Mouse (Mus musculus) adrenal gland, postnatal 25 days (tissue): Measurements from ENCODE around the gene Sema6c. TPM values are rescaled to one million over a fixed set of nuclear protein-coding genes. Genes with fewer than 3 reads are reported as not detected.

Experiments
- DNase-seq: peaks from one replicate; pipeline ENCODE4 v3.0.0; 2021; ENCODE audit warnings: mixed read lengths
- total RNA-seq: library from RNA; stranded (reverse); gene quantifications from 2 replicates; pipeline ENCODE4 v1.2.3, GENCODE M21; 2021

Gene Sema6c
- total RNA-seq, 1 experiment from 2014 or later: 3.9 TPM

DNA sequence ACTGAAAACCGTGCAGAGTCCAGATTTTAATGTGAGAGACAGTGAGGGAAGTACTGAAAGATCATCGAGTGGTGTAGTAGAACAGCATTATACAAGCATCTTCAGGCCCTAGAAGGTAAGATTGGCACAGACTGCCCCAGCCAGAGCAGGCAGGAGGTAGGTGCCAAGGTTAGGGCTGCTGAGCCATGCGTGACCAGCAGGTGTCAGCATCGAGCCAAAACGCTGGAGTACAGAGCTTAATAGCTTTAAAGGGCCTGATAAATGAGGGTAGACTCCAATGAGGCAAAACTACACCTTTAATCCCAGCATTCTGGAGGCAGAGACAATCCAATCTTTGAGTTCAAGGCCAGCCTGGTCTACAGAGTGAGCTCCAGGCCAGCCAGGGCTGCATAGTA is 17.6 kb upstream of the Sema6c start:
- peak; percentile 85 for DNase-seq

DNA sequence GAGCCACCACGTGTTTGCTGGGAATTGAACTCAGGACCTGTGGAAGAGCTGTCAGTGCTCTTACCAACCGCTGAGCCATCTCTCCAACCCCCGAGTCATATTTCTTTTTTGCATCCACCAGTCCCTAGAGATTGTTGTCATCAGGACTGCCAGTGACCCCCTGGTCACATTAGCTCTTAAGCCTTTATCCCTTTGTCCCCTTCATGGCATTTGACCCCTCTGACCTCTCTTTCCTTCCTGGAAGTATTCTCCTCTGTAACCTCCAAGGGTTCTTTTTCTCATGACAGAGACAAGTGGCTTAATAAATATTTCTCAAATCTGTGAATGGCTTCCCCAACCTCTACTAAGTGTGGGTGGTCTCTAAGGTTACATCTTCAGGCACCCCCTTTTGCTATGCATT is 12.3 kb upstream of the Sema6c start:
- no peak for DNase-seq

DNA sequence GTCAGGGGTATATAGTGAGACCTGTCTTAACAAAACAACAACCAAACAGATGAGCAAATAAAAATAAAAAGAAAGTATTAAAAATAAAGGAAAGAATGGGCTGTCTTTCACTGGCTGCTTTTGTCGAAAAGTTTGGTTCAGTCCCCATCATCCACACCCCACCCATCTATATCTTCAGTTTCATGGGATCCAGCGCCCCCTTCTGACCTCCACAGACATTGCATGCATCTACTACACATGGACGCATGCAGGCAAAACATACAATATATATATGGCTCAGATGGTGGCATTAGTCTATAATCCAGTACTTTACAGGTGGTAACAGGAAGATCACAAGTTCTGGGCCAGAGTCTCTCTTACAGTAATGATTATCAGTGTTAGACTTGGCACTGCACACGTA is 6.4 kb upstream of the Sema6c start:
- no peak for DNase-seq

DNA sequence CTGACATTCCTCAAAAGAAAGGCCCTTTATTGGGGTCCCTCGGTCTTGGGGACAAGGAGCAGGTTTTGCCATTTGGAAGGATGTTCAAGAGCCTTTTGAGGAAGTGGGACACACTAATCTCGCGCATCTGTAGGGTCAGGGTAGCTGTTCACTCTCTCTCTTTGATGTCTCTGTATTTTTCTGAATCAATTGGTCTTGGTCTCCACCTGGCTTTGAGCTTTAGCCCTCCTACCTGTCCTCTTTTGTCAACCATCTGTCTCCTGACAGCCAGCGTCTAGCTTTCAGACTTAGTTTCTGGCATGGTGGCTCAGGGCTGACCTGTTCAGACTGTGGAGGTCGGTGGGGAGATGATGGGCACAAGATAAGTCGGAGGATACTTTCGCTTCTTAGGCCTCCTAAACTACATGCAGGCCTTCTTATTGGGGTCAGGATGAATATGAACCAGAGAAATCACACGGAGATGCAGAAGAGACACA is 708 bp upstream of the Sema6c start:
- DNase-seq: no peak

DNA sequence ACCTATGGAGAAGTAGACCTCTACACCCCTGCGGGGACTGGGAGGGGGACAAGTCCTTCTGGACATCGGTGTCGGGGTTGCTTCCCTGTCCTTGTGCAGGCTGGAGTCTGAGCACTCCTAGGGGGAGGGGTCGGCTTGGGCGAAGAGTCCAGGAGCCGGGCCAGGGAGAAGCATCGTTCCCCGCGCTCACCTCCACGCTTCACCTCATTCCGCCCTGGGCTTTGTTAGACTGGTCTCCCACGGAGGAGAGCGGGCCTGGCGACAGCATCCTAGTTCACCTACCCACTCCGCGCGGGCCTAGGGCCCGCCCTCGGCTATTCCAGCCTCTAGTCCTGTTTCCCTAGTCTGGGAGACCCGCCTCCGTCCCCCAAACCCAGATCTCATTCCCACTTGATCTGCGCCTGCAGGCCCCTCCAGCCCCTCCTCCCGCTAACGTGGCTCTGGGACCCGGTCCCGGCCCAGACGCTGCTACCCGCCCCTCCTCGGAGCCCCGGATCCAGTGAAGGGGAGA is 839 bp downstream of the Sema6c start:
- DNase-seq: no peak

DNA sequence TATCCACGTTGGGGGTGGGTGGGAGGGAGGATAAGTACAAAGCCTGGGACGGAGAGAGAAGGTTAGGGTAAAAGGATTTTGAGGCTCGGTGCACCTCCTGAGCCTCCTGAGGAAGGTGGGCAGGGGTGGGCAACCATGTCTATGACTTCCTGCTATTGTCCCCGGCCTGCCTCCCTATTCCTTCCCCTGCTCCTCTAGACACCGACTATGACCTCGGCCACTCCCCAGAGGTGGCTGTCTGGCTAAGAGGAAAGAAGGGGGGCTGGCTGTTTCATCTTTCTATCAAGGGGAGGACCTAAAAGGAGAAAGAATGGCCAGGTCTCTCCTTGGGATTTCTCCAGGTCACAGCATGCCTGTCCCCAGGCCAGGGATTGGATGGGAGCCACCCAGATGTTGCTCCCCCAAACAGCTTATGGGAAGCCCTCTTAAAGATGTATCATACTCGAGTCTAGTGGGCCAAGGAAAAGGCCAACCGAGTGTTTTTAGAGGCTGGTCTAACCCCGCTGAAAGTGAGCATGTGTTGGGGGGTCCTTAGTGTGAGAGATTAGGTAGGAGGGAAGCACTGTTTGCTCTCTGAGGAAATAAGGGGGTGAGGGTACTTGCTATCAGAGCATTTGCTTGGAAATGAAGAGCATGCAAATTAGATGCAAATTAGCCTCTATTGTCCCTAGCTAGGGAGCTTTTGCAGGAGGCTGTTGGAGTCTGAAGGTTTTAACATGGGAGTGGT is 1.5 kb downstream of the Sema6c start:
- DNase-seq: no peak

DNA sequence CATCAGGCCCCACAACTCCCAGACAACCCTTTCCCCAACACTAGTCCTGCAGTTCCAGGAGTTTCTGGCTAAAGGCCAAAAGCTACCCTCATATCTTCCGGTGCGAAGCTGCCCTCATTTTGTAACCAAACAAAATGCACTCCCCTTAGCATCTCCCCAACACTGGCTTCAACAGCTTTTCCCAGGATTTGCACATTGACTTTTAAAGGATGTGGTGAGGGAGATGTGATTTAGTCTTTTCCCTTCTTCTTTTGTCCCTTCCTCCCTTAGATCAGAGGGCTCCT is 2.0 kb downstream of the Sema6c start:
- no peak for DNase-seq

DNA sequence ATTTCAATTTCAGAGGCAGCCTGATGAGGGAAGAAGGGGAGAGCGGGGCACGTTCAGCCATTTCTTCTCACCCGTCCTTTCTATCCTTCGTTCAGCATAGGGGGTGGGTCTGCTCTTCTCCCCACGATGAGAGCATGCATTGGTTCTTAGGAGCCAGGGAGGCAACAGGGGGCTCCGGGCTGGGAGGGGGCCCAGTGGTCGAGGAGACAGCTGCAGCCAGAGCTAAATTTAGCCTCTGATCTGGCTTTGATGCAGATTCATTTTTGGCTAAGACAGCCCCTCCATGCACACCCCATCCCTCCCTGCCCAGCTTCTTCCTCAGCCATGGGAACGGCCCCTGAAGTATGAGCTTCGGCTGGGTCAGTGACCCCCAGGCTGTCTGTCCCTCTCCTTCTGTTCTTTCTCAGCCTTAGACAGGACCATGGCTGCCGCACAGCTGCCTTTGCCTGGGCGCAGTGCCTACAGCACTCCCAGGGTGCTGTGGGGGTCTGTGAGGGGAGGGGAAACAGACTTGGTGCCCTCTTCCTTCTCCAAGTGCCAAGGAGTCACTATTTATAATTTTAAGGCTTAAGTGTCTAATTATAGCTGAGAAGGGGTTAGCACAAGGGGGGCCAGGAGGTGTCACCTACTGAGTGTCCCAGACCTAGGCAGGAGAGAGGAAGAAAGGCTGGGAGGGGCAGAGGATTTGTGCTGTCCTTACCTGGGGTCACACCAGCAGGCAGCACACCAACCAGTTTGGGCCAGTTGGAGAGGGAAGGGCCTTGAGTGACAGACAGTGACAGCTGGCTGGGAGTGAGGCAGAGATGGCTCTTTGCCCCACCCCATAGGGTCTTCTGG is 3.4 kb downstream of the Sema6c start:
- no peak for DNase-seq

DNA sequence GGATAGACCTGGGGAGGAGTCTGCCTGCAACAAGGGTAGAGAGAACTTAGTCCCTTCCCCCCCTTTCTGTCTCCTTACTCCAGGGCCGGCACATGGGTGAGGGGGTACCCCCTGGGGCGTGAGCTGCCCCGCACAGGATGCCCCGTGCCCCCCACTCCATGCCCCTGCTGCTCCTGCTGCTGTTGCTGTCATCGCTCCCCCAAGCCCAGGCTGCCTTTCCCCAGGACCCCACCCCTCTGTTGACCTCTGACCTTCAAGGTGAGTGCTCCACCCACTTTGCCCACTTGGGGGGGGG is 3.9 kb downstream of the Sema6c start:
- no peak for DNase-seq

DNA sequence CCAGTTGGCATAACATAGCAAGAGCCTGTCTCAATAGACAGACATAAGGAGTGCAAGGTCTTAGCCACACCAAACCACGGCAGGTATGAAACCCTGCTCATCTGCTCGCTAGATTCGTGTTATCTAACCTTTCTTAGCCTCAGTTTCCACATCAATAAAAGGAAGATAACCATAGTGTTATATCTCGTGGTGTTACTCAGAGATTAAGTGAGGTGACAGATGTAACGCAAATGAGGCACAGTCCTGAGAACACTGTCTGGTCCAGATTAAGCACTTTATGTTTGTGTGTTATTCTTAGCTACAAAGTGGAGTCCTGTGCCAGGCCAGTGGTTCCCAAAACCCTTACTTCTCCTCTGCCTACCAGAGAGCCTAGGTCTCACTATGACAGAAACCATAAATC is 4.6 kb downstream of the Sema6c start:
- DNase-seq: no peak

DNA sequence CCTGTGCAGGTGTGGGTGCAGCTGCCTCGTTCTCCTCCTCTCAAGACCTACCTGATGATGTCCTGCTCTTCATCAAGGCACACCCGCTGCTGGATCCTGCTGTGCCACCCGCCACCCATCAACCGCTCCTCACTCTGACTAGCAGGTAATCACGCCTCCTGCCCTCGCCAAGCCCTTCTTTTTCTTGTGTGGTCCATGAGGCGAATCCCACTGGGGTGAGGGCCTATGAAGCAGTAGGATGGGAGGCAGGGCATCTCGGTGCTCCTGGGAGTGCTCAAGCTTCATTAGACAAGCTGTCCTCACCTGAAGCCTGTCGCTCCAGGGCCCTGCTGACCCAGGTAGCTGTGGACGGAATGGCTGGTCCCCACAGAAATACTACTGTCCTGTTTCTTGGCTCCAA is 9.7 kb downstream of the Sema6c start:
- no peak for DNase-seq

DNA sequence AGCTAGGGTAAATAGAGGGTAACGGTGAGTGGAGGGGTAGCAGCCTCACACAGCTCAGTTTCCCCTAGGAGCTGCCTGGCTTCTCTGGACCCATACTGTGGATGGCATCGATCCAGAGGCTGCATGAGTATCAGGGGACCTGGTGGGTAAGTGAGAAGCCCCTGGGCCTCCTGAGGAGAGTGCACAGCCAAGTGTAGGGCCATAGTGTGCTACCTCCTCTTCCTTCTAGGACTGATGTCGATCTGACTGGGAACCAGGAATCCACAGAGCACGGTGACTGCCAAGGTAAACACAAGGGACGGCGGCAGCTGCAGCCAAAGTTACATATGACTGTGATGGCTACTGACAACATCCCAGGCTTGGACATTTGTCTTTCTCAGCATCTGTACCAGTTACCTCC is 10.8 kb downstream of the Sema6c start:
- DNase-seq: no peak

DNA sequence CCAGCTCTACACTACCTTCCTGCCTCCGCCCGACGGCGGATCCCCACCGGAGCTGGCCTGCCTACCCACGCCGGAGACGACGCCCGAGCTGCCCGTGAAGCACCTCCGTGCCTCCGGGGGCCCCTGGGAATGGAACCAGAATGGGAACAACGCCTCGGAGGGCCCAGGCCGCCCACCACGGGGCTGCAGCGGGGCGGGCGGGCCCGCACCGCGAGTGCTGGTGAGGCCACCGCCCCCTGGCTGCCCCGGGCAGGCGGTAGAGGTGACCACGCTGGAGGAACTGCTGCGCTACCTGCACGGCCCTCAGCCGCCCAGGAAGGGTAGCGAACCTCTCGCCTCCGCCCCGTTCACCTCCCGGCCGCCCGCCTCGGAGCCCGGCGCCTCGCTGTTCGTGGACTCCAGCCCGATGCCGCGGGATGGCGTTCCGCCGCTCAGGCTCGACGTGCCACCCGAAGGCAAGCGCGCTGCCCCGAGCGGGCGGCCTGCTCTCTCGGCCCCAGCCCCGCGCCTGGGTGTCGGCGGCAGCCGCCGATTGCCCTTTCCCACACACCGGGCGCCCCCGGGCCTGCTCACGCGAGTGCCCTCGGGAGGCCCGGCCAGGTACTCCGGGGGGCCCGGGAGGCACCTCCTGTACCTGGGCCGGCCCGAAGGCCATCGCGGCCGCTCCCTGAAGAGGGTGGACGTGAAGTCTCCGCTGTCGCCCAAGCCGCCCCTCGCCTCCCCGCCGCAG is 12.4 kb downstream of the Sema6c start:
- DNase-seq: no peak

DNA sequence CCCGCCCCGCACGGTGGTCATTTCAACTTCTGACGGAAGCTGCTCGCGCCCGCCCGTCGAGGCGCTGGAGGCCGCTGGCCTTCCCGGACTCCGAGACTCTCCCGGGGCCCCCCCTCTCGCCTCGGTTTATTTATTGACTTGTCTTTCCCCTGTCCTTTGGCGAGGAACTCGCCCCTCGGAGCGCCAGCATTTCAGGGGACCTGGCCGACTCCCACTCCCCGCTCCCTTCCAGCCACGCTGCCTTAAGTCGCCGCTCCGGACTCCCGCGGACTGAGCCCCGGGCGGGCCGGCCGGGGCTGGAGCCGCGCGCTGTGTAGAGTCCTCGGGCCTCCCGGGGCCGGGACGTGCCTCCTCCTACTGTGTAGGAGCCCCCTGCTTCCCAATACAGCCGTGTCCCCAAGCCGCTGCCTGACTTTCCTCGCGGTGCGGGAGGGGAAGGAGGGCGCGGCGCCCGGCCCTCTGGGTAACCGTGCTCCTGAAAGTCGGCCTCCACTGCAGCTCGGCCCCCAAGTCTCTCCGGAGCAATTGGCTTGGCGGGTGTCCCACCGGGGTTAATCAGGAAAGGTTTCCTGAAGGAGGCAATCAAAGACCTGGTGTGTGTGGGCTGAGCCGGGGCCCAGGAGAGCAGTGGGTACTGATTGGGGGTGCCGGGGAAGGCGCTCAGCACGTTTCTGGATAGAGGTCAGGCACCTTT is 13.1 kb downstream of the Sema6c start:
- peak; percentile 25 for DNase-seq

DNA sequence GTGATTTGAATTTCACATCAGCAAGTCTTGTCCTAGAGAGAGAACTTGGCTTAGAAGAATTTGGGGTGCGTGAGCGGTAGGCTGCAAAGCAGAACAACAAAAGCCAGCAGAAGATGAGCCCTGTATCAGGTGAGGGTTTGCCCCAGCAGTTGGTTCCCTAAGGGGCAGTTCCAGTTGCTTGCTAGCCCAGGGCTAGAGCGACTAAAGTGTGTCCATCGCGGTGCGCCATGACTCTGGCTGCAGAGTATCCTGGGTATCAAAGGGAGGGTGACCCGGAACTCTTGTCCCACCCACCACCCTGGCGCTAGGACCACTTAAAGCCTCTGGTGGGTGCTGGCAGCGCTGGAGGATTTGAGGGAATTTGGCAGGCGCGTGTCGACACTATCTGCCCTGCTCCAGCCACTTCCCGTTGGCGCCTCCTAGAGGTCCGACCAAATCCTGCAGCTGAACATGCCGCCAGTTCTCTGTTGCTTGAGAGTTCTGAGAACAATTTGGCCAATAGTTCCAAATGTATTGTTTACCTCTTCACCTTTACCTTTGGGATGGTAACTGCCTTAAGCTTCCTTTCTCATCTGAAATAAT is 13.8 kb downstream of the Sema6c start:
- peak; percentile 88 for DNase-seq

DNA sequence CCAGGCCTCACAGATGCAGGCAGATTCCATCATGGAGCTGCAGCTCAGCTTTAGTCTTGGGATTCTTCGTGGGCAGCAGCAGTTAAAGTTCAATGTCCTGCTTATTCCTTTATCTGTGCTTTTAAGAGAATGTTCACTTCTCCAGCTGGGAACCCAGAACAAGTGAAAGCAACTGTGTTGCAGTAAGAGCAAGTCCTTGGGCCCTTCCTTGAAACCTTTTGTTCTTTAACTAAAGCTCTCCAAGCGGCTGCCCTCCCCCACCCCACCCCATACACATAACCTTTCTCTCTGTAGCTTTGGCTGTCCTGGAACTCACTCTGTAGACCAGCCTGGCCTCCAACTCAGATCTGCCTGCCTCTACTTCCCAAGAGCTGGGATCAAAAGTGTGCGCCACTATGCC is 16.2 kb downstream of the Sema6c start:
- no peak for DNase-seq

DNA sequence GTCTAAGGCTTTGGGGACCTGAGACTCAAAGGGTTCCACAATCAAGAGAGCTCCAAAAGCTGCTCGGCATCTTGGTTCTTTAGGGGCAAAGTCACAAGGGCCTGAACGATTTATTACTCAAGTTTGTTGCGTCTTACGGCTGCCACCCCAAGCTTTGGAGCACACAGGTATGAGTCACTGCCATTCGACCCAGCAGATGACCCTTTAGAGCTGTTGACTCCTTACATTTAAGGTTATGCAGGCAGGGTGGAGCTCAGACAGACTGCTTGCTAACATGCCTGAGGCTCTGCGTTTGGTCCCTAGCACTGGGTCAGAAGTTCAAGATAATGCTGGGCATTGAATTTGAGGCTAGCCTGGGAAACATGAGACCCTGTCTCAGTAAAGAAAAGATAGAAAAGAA is 17.3 kb downstream of the Sema6c start:
- DNase-seq: no peak

DNA sequence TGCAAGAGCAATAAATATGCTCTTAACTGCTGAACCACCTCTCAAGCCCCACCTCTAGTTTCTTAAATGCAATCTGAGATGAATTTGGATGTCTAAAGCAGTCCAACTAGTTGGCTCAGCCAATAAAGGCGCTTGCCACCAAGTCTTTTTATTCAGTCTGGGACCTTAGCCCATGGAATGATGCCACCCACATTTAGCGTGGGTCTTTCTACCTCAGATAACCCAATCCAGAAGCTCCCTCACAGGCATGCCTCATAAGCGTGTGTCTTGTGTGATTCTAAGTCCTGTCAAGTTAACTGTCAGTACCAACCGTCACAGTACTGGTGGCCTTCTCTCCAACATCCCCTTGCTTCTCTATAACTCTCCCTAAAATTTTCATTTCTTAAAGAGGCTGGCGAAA is 18.7 kb downstream of the Sema6c start:
- no peak for DNase-seq

DNA sequence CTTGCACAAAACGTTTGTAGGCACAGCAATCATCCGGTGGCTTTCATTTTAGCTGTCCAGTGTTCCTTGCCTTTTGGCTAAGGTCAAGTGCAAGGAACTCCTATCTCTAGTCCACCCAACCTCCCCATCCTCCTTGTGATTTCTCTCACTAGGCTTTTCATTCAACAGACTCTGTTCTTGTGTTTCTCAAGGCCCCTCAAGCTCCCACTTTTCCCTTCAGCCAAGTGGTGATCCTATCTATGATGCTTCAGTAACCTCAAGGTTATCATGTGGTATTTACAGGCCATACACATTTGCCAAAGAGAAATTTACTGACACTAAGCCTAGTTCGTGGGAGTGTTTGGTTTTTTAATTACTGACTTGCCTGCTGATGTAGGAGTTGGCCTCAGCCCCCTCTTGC is 19.6 kb downstream of the Sema6c start:
- no peak for DNase-seq

DNA sequence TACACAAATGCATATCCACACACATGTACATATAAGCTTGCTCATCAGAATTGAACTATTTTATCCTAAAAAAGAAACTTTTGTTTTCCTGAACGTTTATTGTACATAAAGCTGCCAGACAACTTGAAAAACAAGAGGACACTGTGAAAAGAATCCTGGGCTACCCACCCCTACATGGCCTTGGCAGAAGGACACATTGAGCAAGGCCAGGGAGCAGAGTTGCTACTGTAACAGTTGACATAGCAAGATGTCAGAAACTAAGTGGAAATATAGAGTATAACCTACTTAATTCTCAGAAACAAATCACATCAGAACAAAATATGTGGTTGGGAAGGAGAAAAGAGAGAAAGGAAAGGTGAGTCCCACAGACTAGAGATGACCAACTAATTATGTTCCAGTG is 21.6 kb downstream of the Sema6c start:
- no peak for DNase-seq

DNA sequence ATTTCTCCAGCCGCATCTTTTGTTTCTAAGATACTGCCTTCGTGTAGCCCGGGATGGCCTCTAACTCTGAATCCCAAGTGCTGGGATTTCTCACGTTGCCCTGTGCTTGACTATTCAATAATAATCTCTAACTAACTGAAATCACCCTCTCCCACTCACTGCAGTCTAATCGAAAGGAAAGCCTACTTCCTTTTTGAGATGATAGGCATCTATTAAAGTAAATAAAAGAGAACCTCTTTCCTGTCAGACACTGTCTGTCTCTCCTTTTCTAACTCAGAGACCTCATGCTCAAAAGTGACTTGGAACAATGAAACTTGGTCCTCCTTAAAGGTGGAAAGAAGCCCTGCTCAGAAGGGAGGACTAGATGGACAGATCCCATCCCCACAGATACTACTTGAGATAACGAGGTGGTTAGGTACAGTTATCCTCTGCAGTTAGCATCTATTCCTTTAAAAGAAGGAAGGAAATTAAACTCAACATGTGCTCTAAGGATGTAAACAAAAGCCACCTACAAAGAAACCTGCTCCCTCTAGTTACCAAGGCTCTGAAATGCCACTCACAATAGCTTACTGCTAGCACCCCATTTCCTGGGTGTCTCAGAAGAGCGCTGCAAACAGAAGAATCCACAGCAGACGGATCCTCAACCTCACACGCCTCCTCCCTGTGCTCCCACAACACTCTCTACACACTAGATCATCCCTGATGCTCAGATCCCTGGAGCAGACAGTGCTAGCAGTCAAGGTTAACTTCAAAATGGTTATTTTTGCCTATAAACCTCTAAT is 24.7 kb downstream of the Sema6c start:
- no peak for DNase-seq

DNA sequence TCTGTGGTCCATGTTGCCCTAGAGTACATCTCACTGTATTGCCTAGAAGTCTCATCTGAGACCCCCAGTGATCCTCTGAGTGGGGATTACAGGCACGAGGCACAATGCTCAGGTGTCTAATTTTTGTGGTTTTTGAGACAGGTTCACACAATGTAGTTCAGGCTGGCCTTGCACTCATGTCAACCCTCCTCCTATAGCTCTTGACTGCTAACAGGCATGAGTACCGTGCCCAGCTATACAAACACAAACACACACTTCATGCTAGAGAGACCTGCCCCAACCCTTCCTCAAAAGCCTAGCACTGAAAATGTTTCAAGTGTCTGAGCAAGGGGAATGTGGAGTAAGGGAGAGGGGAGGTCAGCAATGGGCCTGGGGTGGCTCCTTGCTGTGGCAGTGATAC is 25.8 kb downstream of the Sema6c start:
- no peak for DNase-seq
